Mouse (Mus musculus) forebrain, postnatal 0 days (tissue): ENCODE data around the gene Wdhd1. TPM values are rescaled to one million over a fixed set of nuclear protein-coding genes. Genes with fewer than 3 reads are reported as not detected.
A peak's percentile ranks its signal among the peaks of the same experiment; 100 is the strongest.
"Not testable (repeated sequence)": the region's sequence is repeated elsewhere in the genome, so short reads cannot be mapped to it uniquely, and the experiment has no call there.

Source experiments
- ATAC-seq: fragments of 200-750 bp; cut with Nextera tagmentation; 2 replicates; pipeline ENCODE4 v1.8.0; 2017; ENCODE audit warnings: mild to moderate bottlenecking, moderate library complexity
- DNase-seq: peaks from one replicate; pipeline ENCODE4 v3.0.0-alpha.2; 2015
- H3K27ac ChIP-seq: fragments of 300-500 bp; sonication (generic); 2 replicates; pipeline ENCODE4 v1.5.1; 2014; ENCODE audit warnings: low read depth, mild to moderate bottlenecking, antibody characterized with exemption, low read length, moderate library complexity, mixed read lengths
- H3K27me3 ChIP-seq: fragments of 300-500 bp; sonication (generic); 2 replicates; pipeline ENCODE4 v1.6.1; 2014; ENCODE audit warnings: mild to moderate bottlenecking, low read length, mixed read lengths; ENCODE audit not compliant: insufficient read depth
- H3K36me3 ChIP-seq: fragments of 300-500 bp; sonication (generic); 2 replicates; pipeline ENCODE4 v1.6.1; 2014; ENCODE audit warnings: mild to moderate bottlenecking, moderate library complexity; ENCODE audit not compliant: insufficient read depth
- H3K4me1 ChIP-seq: fragments of 300-500 bp; sonication (generic); 2 replicates; pipeline ENCODE4 v1.6.1; 2014; ENCODE audit warnings: antibody characterized with exemption; ENCODE audit not compliant: insufficient read depth
- H3K4me2 ChIP-seq: fragments of 300-500 bp; sonication (generic); 2 replicates; pipeline ENCODE4 v1.6.1; 2014; ENCODE audit warnings: low read depth, mild to moderate bottlenecking, moderate library complexity
- H3K4me3 ChIP-seq: fragments of 300-500 bp; sonication (generic); 2 replicates; pipeline ENCODE4 v1.5.1; 2014; ENCODE audit warnings: low read depth, low read length, mixed read lengths
- H3K9ac ChIP-seq: fragments of 300-500 bp; sonication (generic); 2 replicates; pipeline ENCODE4 v1.6.1; 2014; ENCODE audit warnings: mild to moderate bottlenecking
- H3K9me3 ChIP-seq: fragments of 300-500 bp; sonication (generic); 2 replicates; pipeline ENCODE4 v1.6.1; 2016; ENCODE audit warnings: low read length
- CTCF ChIP-seq: sonication (generic); IDR thresholded peaks from 2 replicates; pipeline ENCODE4 v1.5.1; 2016; ENCODE audit warnings: antibody characterized with exemption, control low read depth, low read depth
- WGBS: fragments of 180-500 bp; shearing (Covaris S2); extraction: QIAGEN DNeasy Blood & Tissue Kit; methylation state at CpG from one replicate; pipeline ENCODE4 v1.1.7; 2014; 5-methylcytosine and 5-hydroxymethylcytosine counted together
- polyA plus RNA-seq: library from polyadenylated mRNA; unstranded; fragments of >200 nt; fragmentation: Nextera tagmentation; extraction: Ambion mirVana; gene quantifications from 2 replicates; pipeline ENCODE4 v1.2.1, GENCODE M21; 2015
- total RNA-seq: library from RNA; depleted of rRNA; stranded (reverse); fragments of >200 nt; gene quantifications from 2 replicates; pipeline ENCODE4 v1.2.3, GENCODE M21; 2014; rRNA removed

Gene Wdhd1
- total RNA-seq (6.9 and 9.1 TPM in 2 replicates), polyA plus RNA-seq (3.4 and 5.3 TPM in 2 replicates)

- peak; percentile 98 for ATAC-seq
- TF ChIP-seq CTCF = peak; percentile 1; the same call in 1 of the 2 replicates
- peak within 1 kb of the TSS; percentile 95 for H3K4me3 ChIP-seq
- 0 out of 2 replicates have a peak, but pooled peaks cover 3% of the 10 kb centered on the region for H3K4me1 ChIP-seq
- H3K9ac ChIP-seq = peak within 1 kb of the TSS; percentile 85
- no peaks in the 10 kb centered on the region for H3K36me3 ChIP-seq
- peak; percentile 94 for DNase-seq
- peak within 1 kb of the TSS; percentile 71 for H3K4me2 ChIP-seq
- H3K27me3 ChIP-seq = no peaks in the 10 kb centered on the region
- 3% methylated on average over 77 of the region's 77 CpGs for WGBS
- peak within 1 kb of the TSS; percentile 87 for H3K27ac ChIP-seq
- no peaks in the 10 kb centered on the region for H3K9me3 ChIP-seq
Measured at GRCm38 (mm10) chr14:47276637-47277393, at the start of gene Wdhd1, which contains the start of gene Socs4. Gene Wdhd1, minus strand, starts transcription at chr14:47276857. Gene Socs4, plus strand, starts transcription at chr14:47276931.

GRCm38 (mm10) chr14:47325965-47326761, 49.5 kb upstream of the Wdhd1 start:
- no peaks in the 10 kb centered on the region for H3K4me1 ChIP-seq
- H3K4me3 ChIP-seq = no peak overlapping the region
- ATAC-seq = peak; percentile 59
- peak; percentile 31 for DNase-seq
- no peaks in the 10 kb centered on the region for H3K9me3 ChIP-seq
- peaks cover 5% of the 10 kb centered on the region; the same call in 1 of the 2 replicates for H3K36me3 ChIP-seq
- no peak for TF ChIP-seq CTCF
- no peaks in the 10 kb centered on the region for H3K27me3 ChIP-seq
- H3K9ac ChIP-seq = no peak overlapping the region
- WGBS = 60% methylated on average over 9 of the region's 9 CpGs
- no peak overlapping the region for H3K4me2 ChIP-seq
- H3K27ac ChIP-seq = no peak overlapping the region

- ATAC-seq = not testable (repeated sequence)
Measured at GRCm38 (mm10) chr14:47321581-47321980, 44.9 kb upstream of the Wdhd1 start.

GRCm38 (mm10) chr14:47319362-47319761, 42.7 kb upstream of the Wdhd1 start:
- no peak overlapping the region for H3K9ac ChIP-seq
- H3K4me3 ChIP-seq = no peak overlapping the region
- DNase-seq (no peak), ATAC-seq (no peak)
- H3K36me3 ChIP-seq = peaks cover 18% of the 10 kb centered on the region
- TF ChIP-seq CTCF = no peak
- no peak overlapping the region for H3K27ac ChIP-seq
- WGBS = 88% methylated on average over 5 of the region's 5 CpGs
- H3K4me1 ChIP-seq = no peaks in the 10 kb centered on the region
- no peaks in the 10 kb centered on the region for H3K27me3 ChIP-seq
- no peak overlapping the region for H3K4me2 ChIP-seq
- H3K9me3 ChIP-seq = no peaks in the 10 kb centered on the region

More at GRCm38 (mm10) chr14:47321581-47321980, 44.9 kb upstream of the Wdhd1 start:
- H3K9me3 ChIP-seq, H3K4me2 ChIP-seq, DNase-seq, H3K27me3 ChIP-seq, H3K4me3 ChIP-seq, H3K9ac ChIP-seq, H3K4me1 ChIP-seq, H3K27ac ChIP-seq: not testable (repeated sequence)
- 94% methylated on average over 5 of the region's 8 CpGs for WGBS
- peaks cover 19% of the 10 kb centered on the region for H3K36me3 ChIP-seq

- Histone ChIP-seq H3K4me2 (no peak overlapping the region), H3K4me3 (no peak overlapping the region), H3K9me3 (no peaks in the 10 kb centered on the region), H3K27ac (no peak overlapping the region), H3K27me3 (no peaks in the 10 kb centered on the region), H3K9ac (no peak overlapping the region), H3K36me3 (peaks cover 32% of the 10 kb centered on the region), H3K4me1 (no peaks in the 10 kb centered on the region)
- DNase-seq (no peak), ATAC-seq (no peak)
- TF ChIP-seq CTCF = no peak
- WGBS = 90% methylated on average over 18 of the region's 18 CpGs
Measured at GRCm38 (mm10) chr14:47310342-47311181, 33.9 kb upstream of the Wdhd1 start.

- no peaks in the 10 kb centered on the region for H3K4me1 ChIP-seq
- H3K27ac ChIP-seq = no peak overlapping the region
- WGBS = 100% methylated on average over 1 of the region's 1 CpGs
- no peaks in the 10 kb centered on the region for H3K27me3 ChIP-seq
- no peak for TF ChIP-seq CTCF
- DNase-seq = no peak
- no peaks in the 10 kb centered on the region for H3K9me3 ChIP-seq
- no peak for ATAC-seq
- no peak overlapping the region for H3K9ac ChIP-seq
- peaks cover 29% of the 10 kb centered on the region for H3K36me3 ChIP-seq
- H3K4me3 ChIP-seq = no peak overlapping the region
- H3K4me2 ChIP-seq = no peak overlapping the region
Measured at GRCm38 (mm10) chr14:47309061-47309460, 32.4 kb upstream of the Wdhd1 start.
